Mouse (Mus musculus): ENCODE measurements around the gene Olfr1163. TPM values are rescaled to one million over a fixed set of nuclear protein-coding genes. Genes with fewer than 3 reads are reported as not detected.
"Not testable (repeated sequence)": the region's sequence is repeated elsewhere in the genome, so short reads cannot be mapped to it uniquely, and the experiment has no call there.

The Olfr1163 gene
- polyA plus RNA-seq (2016; fragmentation: Nextera tagmentation; extraction: Ambion mirVana), result not detected in 2 replicates

GRCm38 (mm10) chr2:88071730-88072129 is at the start of gene Olfr1163:
Gene Olfr1163, minus strand, starts transcription at chr2:88071830.
- no peak within 1 kb of the TSS for H3K4me3 ChIP-seq (replicated peaks)
- no peaks in the 10 kb centered on the region for H3K9me3 ChIP-seq
- H3K4me1 ChIP-seq (replicated peaks), result no peaks in the 10 kb centered on the region
- H3K36me3 ChIP-seq, result no peaks in the 10 kb centered on the region
- no peak for ATAC-seq (ENCODE audit: insufficient number of reproducible peaks, insufficient read depth, low FRiP score, low TSS enrichment, low read depth)
- H3K27ac ChIP-seq, result no peak within 1 kb of the TSS
- no peak within 1 kb of the TSS for H3K4me2 ChIP-seq
- H3K9ac ChIP-seq (replicated peaks), result no peak within 1 kb of the TSS
- H3K27me3 ChIP-seq, result no peaks in the 10 kb centered on the region

GRCm38 (mm10) chr2:88093866-88094265 is 22.2 kb upstream of the Olfr1163 start, which contains the start of gene Olfr1164:
Gene Olfr1164, minus strand, starts transcription at chr2:88093966.
- H3K9me3 ChIP-seq, result no peaks in the 10 kb centered on the region
- H3K4me1 ChIP-seq (replicated peaks), result no peaks in the 10 kb centered on the region
- no peaks in the 10 kb centered on the region for H3K27me3 ChIP-seq
- no peak within 1 kb of the TSS for H3K27ac ChIP-seq
- ATAC-seq (ENCODE audit: insufficient number of reproducible peaks, insufficient read depth, low FRiP score, low TSS enrichment, low read depth), result no peak
- H3K9ac ChIP-seq (replicated peaks), result no peak within 1 kb of the TSS
- WGBS, result 78% methylated on average over 4 of the region's 4 CpGs
- no peak within 1 kb of the TSS for H3K4me3 ChIP-seq (replicated peaks)
- no peaks in the 10 kb centered on the region for H3K36me3 ChIP-seq
- H3K4me2 ChIP-seq, result no peak within 1 kb of the TSS

- H3K36me3 ChIP-seq, result no peaks in the 10 kb centered on the region
- H3K4me3 ChIP-seq (replicated peaks), result no peak overlapping the region
- H3K27ac ChIP-seq, result no peak overlapping the region
- WGBS, result 75% methylated on average over 2 of the region's 2 CpGs
- H3K4me2 ChIP-seq, result no peak overlapping the region
- ATAC-seq (ENCODE audit: insufficient number of reproducible peaks, insufficient read depth, low FRiP score, low TSS enrichment, low read depth), result no peak
- H3K9ac ChIP-seq (replicated peaks), result no peak overlapping the region
- no peaks in the 10 kb centered on the region for H3K4me1 ChIP-seq (replicated peaks)
- H3K9me3 ChIP-seq, result 0 out of 2 replicates have a peak, but pooled peaks cover 9% of the 10 kb centered on the region
- no peaks in the 10 kb centered on the region for H3K27me3 ChIP-seq
These were observed 8.0 kb downstream of the Olfr1163 start for GRCm38 (mm10) chr2:88063587-88063986.

- Histone ChIP-seq H3K4me2 (no peak within 1 kb of the TSS), H3K36me3 (no peaks in the 10 kb centered on the region), H3K4me1 (replicated peaks) (no peaks in the 10 kb centered on the region), H3K4me3 (replicated peaks) (no peak within 1 kb of the TSS), H3K27ac (no peak within 1 kb of the TSS), H3K9ac (replicated peaks) (no peak within 1 kb of the TSS), H3K27me3 (no peaks in the 10 kb centered on the region), H3K9me3 (no peaks in the 10 kb centered on the region)
- WGBS, result 82% methylated on average over 1 of the region's 1 CpGs
- ATAC-seq (ENCODE audit: insufficient number of reproducible peaks, insufficient read depth, low FRiP score, low TSS enrichment, low read depth), result no peak
These were observed 20.6 kb downstream of the Olfr1163 start, which contains the start of gene Olfr1162 for GRCm38 (mm10) chr2:88051029-88051428. Gene Olfr1162, minus strand, starts transcription at chr2:88051129.

DNA sequence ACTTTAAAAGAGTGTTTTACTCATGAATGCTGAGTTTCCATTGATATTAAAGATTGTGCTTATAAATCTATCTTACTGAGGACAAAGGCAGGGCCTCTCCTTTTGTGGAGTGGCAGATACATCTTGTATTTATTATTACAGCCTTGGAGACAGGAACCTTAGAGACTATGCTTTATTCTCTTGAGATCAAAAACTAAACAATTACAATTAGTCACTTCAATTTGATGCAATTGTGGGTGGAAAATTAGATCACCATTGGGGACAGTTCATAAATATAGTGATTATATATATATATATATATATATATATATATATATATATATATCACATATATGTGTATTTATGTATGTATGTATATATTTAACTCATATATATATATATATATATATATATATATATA is 34.0 kb downstream of the Olfr1163 start, which contains the start of gene Olfr73:
Gene Olfr73 (minus strand): TSS at position 101 of the 400 bp plus-strand sequence.
- Histone ChIP-seq H3K4me3 (replicated peaks) (no peak within 1 kb of the TSS), H3K9me3 (no peaks in the 10 kb centered on the region), H3K27me3 (no peaks in the 10 kb centered on the region), H3K36me3 (no peaks in the 10 kb centered on the region), H3K4me1 (replicated peaks) (no peaks in the 10 kb centered on the region), H3K27ac (no peak within 1 kb of the TSS), H3K9ac (replicated peaks) (no peak within 1 kb of the TSS), H3K4me2 (no peak within 1 kb of the TSS)
- no peak for ATAC-seq (ENCODE audit: insufficient number of reproducible peaks, insufficient read depth, low FRiP score, low TSS enrichment, low read depth)

DNA sequence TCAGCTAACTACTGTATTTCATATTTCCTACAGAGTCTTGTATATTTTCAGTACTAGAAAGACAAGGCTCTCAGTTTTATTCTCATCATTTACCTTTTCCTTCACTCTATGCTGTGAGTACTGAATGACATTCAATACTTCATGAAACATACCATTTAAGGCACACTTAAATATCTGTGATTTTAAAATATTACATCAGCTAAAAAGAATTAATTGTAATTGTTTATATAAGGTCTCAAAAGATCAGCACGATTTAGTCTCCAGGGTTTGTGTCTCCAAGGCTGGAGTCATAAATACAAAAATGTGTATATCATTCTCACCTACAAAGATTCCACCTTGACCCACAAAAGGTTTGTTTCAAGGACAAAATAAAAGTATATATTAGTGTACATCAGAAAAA is 49.2 kb downstream of the Olfr1163 start, which contains the start of gene Olfr1161:
Gene Olfr1161 (plus strand): TSS at position 301 of the 400 bp plus-strand sequence.
- not testable (repeated sequence) for H3K9ac ChIP-seq (replicated peaks); H3K4me3 ChIP-seq (replicated peaks); H3K27me3 ChIP-seq; H3K27ac ChIP-seq; H3K4me1 ChIP-seq (replicated peaks); H3K9me3 ChIP-seq; H3K36me3 ChIP-seq; ATAC-seq (ENCODE audit: insufficient number of reproducible peaks, insufficient read depth, low FRiP score, low TSS enrichment, low read depth); H3K4me2 ChIP-seq
- 89% methylated on average over 1 of the region's 1 CpGs for WGBS

Other genes with a start within 250 kb of the Olfr1163 start
- gene Olfr1148, start 241.3 kb downstream of the Olfr1163 start, polyA plus RNA-seq (2016; fragmentation: Nextera tagmentation; extraction: Ambion mirVana), result not detected in 2 replicates
- not detected in 2 replicates for gene Olfr1150-ps1, start 227.8 kb downstream of the Olfr1163 start, polyA plus RNA-seq (2016; fragmentation: Nextera tagmentation; extraction: Ambion mirVana)
- not detected in 2 replicates for gene Olfr1151, start 216.0 kb downstream of the Olfr1163 start, polyA plus RNA-seq (2016; fragmentation: Nextera tagmentation; extraction: Ambion mirVana)
- not detected in 2 replicates for gene Olfr1152, start 205.3 kb downstream of the Olfr1163 start, polyA plus RNA-seq (2016; fragmentation: Nextera tagmentation; extraction: Ambion mirVana)
- gene Olfr1153, start 176.9 kb downstream of the Olfr1163 start, polyA plus RNA-seq (2016; fragmentation: Nextera tagmentation; extraction: Ambion mirVana), result not detected in 2 replicates
- not detected in 2 replicates for gene Olfr1154, start 166.7 kb downstream of the Olfr1163 start, polyA plus RNA-seq (2016; fragmentation: Nextera tagmentation; extraction: Ambion mirVana)
- not detected in 2 replicates for gene Olfr1155, start 126.7 kb downstream of the Olfr1163 start, polyA plus RNA-seq (2016; fragmentation: Nextera tagmentation; extraction: Ambion mirVana)
- gene Olfr1156, start 118.7 kb downstream of the Olfr1163 start, polyA plus RNA-seq (2016; fragmentation: Nextera tagmentation; extraction: Ambion mirVana), result not detected in 2 replicates
- gene Olfr1157, start 103.5 kb downstream of the Olfr1163 start, polyA plus RNA-seq (2016; fragmentation: Nextera tagmentation; extraction: Ambion mirVana), result not detected in 2 replicates
- not detected in 2 replicates for gene Olfr74, start 97.2 kb downstream of the Olfr1163 start, polyA plus RNA-seq (2016; fragmentation: Nextera tagmentation; extraction: Ambion mirVana)
- not detected in 2 replicates for gene Olfr1158, start 81.7 kb downstream of the Olfr1163 start, polyA plus RNA-seq (2016; fragmentation: Nextera tagmentation; extraction: Ambion mirVana)
- gene Olfr1160, start 63.6 kb downstream of the Olfr1163 start, polyA plus RNA-seq (2016; fragmentation: Nextera tagmentation; extraction: Ambion mirVana), result not detected in 2 replicates
- gene Olfr1161, start 49.1 kb downstream of the Olfr1163 start, polyA plus RNA-seq (2016; fragmentation: Nextera tagmentation; extraction: Ambion mirVana), result not detected in 2 replicates
- gene Olfr73, start 34.1 kb downstream of the Olfr1163 start, polyA plus RNA-seq (2016; fragmentation: Nextera tagmentation; extraction: Ambion mirVana), result not detected in 2 replicates
- gene Olfr1162, start 20.7 kb downstream of the Olfr1163 start, polyA plus RNA-seq (2016; fragmentation: Nextera tagmentation; extraction: Ambion mirVana), result not detected in 2 replicates
- not detected in 2 replicates for gene Olfr1164, start 22.1 kb upstream of the Olfr1163 start, polyA plus RNA-seq (2016; fragmentation: Nextera tagmentation; extraction: Ambion mirVana)
- not detected in 2 replicates for gene Olfr1166, start 56.4 kb upstream of the Olfr1163 start, polyA plus RNA-seq (2016; fragmentation: Nextera tagmentation; extraction: Ambion mirVana)
- gene Olfr1167, start 83.4 kb upstream of the Olfr1163 start, polyA plus RNA-seq (2016; fragmentation: Nextera tagmentation; extraction: Ambion mirVana), result not detected in 2 replicates
- gene Olfr1168, start 110.0 kb upstream of the Olfr1163 start, polyA plus RNA-seq (2016; fragmentation: Nextera tagmentation; extraction: Ambion mirVana), result not detected in 2 replicates
- not detected in 2 replicates for gene Olfr1170, start 156.5 kb upstream of the Olfr1163 start, polyA plus RNA-seq (2016; fragmentation: Nextera tagmentation; extraction: Ambion mirVana)
- not detected in 2 replicates for gene Olfr1173, start 208.0 kb upstream of the Olfr1163 start, polyA plus RNA-seq (2016; fragmentation: Nextera tagmentation; extraction: Ambion mirVana)
- gene Olfr1174-ps, start 243.3 kb upstream of the Olfr1163 start, polyA plus RNA-seq (2016; fragmentation: Nextera tagmentation; extraction: Ambion mirVana), result not detected in 2 replicates